8 mouse cellular contexts compared by ENCODE assay signal in the genomic region with DNA sequence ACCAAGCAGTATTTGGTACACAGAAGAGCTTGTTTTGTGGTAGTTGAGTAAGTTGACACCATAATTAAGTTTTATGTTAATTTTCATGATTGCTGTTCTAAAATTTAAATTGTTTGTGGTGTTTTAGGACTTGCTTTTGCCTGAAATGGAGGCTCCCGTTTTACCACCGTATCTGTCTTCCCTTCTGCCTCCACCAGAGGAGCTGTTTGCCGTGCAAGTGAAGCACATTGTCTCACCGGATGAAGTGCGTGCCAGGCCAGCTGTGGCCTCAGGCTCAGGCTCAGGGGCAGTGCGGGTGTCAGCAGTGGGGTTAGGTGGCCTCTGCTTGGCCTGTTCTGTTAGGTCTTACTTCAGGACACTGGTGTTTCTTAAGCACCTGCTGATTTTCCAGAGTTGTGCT.
DNase-seq lines count a peak whose midpoint lies in the region; ATAC-seq and TF ChIP-seq lines count a peak whose summit lies in the region.

No protein-coding gene starts in this region.

- no peaks in the 10 kb centered on the region for H3K36me3 ChIP-seq in heart, adult 2 months (ENCODE audit: control insufficient read depth, insufficient read depth, low read length)
- H3K36me3 ChIP-seq in lung, postnatal 0 days (ENCODE audit: insufficient read depth, low read length): no peaks in the 10 kb centered on the region

- H3K27ac ChIP-seq in heart, adult 2 months: no peak overlapping the region
- H3K27ac ChIP-seq in lung, postnatal 0 days (ENCODE audit: low read length): no peak overlapping the region

- no peaks in the 10 kb centered on the region for H3K27me3 ChIP-seq in heart, adult 2 months (ENCODE audit: control insufficient read depth, insufficient read depth, low read length)
- H3K27me3 ChIP-seq in lung, postnatal 0 days (replicated peaks; ENCODE audit: insufficient read depth, low read length): no peaks in the 10 kb centered on the region

- intact Hi-C loops in heart, adult 2 months (cut with DNase I): no loop called here

- peak; percentile 25; the same call in 1 of the 2 replicates for TF ChIP-seq CTCF in heart, adult 2 months (IDR thresholded peaks at IDR 0.05)
- peak; percentile 60; the same call in 1 of the 2 replicates for TF ChIP-seq CTCF in brain, embryonic 14.5 days (IDR thresholded peaks at IDR 0.05; ENCODE audit: borderline replicate concordance, extremely low read depth, insufficient read depth, insufficient read length)
- peak; percentile 68 for TF ChIP-seq CTCF in lung, postnatal 0 days (IDR thresholded peaks at IDR 0.05)

- no peak for TF ChIP-seq EP300 in heart, adult 2 months (IDR thresholded peaks at IDR 0.05; ENCODE audit: insufficient read depth, low read depth, low read length)
- no peak for TF ChIP-seq EP300 in lung, postnatal 0 days (IDR thresholded peaks at IDR 0.05)

- H3K4me1 ChIP-seq in heart, adult 2 months (ENCODE audit: control insufficient read depth, insufficient read depth, low read length): no peaks in the 10 kb centered on the region
- no peaks in the 10 kb centered on the region for H3K4me1 ChIP-seq in lung, postnatal 0 days (ENCODE audit: insufficient read depth, low read depth, low read length)

- no peak overlapping the region for H3K4me3 ChIP-seq in heart, adult 2 months
- no peak overlapping the region for H3K4me3 ChIP-seq in lung, postnatal 0 days (ENCODE audit: low read depth, low read length)

- WGBS in heart, adult 2 months: 30% methylated on average over 6 of the region's 6 CpGs
- 26% methylated on average over 6 of the region's 6 CpGs for WGBS in lung, postnatal 0 days

- no peak overlapping the region for H3K4me2 ChIP-seq in lung, postnatal 0 days (replicated peaks; ENCODE audit: low read depth, low read length)

- no peak for TF ChIP-seq POLR2A in heart, adult 2 months (IDR thresholded peaks at IDR 0.05; ENCODE audit: insufficient read depth, low read depth, low read length)
- no peak for TF ChIP-seq POLR2A in brain, embryonic 14.5 days (IDR thresholded peaks at IDR 0.05; ENCODE audit: borderline replicate concordance, extremely low read depth, insufficient read depth, insufficient read length, poor library complexity, severe bottlenecking)

- H3K79me2 ChIP-seq in heart, adult 2 months (replicated peaks; ENCODE audit: control insufficient read depth, insufficient read depth, low read length): no peaks in the 10 kb centered on the region

- ATAC-seq in lung, postnatal 0 days: no peak

- no peak for DNase-seq in heart, adult 2 months
- DNase-seq in heart, adult 18-20 months: no peak
- peak; percentile 2 for DNase-seq in 3T3-L1 (ENCODE audit: low read depth, low spot score)
- DNase-seq in brain, embryonic 14.5 days (ENCODE audit: low read depth): peak; percentile 52
- DNase-seq in lung, postnatal 0 days (ENCODE audit: low spot score): peak; percentile 54
- DNase-seq in ovary, postnatal 10 days (ENCODE audit: low spot score): no peak
- no peak for DNase-seq in layer of hippocampus, adult 18-20 months (ENCODE audit: low spot score in 2 of 2)
- no peak for DNase-seq in gastrocnemius, adult 8-10 months (ENCODE audit: low spot score in 2 of 2)

- no peaks in the 10 kb centered on the region for H3K9me3 ChIP-seq in lung, postnatal 0 days (ENCODE audit: low read length)

- no peak overlapping the region for H3K9ac ChIP-seq in heart, adult 2 months (ENCODE audit: low read depth, low read length)
- no peak overlapping the region for H3K9ac ChIP-seq in lung, postnatal 0 days (replicated peaks; ENCODE audit: low read depth)

Comparison
In these comparisons a context has a peak if more than half of its experiments do, and no peak if none do; other contexts are left out.
1. DNase-seq: peak in 3T3-L1 (single experiment), brain, embryonic 14.5 days (single experiment) and lung, postnatal 0 days (single experiment); none in heart, adult 2 months (0 of 2), heart, adult 18-20 months (0 of 2), ovary, postnatal 10 days (single experiment), layer of hippocampus, adult 18-20 months (0 of 2) and gastrocnemius, adult 8-10 months (0 of 2).
2. Peak in every context shown above with its lines, with median percentiles within 50 percentile points of each other: CTCF ChIP-seq.